Mouse (Mus musculus): ENCODE results near the gene Aggf1. TPM values are rescaled to one million over a fixed set of nuclear protein-coding genes. Genes with fewer than 3 reads are reported as not detected.

The Aggf1 gene
- polyA plus RNA-seq (2015; fragmentation: Nextera tagmentation; extraction: Ambion mirVana) = 32.4 and 32.5 TPM in 2 replicates

DNA sequence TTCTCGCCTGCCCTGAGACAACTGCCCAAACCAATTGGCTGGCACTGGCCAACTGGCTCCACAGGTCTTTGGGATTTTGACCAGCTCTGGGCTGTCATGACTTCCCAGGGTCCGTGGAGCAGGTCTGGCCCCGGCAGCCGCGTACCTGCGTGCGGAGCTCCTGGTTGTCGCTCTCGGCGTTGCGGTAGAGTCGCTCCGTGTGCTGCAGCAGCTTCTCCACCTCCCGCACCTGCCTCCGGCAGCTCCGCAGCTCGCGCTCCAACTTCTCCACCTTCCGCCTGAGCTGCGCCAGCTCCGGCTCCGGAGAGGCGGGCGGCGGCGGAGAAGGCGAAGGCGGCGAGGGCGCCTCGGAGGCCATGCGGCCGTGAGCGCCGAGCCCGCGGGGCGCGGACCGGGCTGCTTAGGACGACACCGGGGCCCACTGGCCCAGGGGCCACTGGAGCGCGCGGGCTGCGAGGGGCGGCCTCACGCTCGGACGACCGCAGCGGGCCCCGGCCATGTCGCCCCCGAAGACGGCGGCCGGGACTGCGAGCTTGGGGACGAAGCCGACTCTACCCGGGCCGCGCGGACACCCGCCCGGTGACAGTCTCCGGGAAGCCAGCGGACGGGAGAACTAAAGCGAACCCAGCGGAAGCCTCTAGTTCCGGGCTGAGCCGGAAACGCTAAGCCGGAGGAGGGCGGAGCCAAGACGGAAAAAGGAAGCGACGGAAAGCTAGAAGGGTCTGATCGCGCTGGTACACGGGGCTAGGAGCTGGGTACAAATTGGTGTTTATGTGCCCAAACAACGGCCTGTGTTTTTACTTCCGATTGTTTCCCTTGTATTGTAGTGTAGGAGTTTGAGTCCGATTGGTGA lies at the start of gene Aggf1:
Gene Aggf1 (minus strand): TSS at position 652 of the 853 bp plus-strand sequence.
- H3K9ac ChIP-seq (replicated peaks) = peak within 1 kb of the TSS; percentile 86
- H3K27ac ChIP-seq (replicated peaks) = peak within 1 kb of the TSS; percentile 81
- H3K27me3 ChIP-seq (replicated peaks) = no peaks in the 10 kb centered on the region
- H3K4me3 ChIP-seq (replicated peaks) = peak within 1 kb of the TSS; percentile 71
- H3K36me3 ChIP-seq = peaks cover 12% of the 10 kb centered on the region
- H3K9me3 ChIP-seq (replicated peaks) = no peaks in the 10 kb centered on the region
- peak within 1 kb of the TSS; percentile 92 for H3K4me2 ChIP-seq
- ATAC-seq (ENCODE audit: low FRiP score) = peak; percentile 98
- H3K4me1 ChIP-seq = peaks cover 23% of the 10 kb centered on the region
- under 1% methylated on average over 86 of the region's 86 CpGs for WGBS

DNA sequence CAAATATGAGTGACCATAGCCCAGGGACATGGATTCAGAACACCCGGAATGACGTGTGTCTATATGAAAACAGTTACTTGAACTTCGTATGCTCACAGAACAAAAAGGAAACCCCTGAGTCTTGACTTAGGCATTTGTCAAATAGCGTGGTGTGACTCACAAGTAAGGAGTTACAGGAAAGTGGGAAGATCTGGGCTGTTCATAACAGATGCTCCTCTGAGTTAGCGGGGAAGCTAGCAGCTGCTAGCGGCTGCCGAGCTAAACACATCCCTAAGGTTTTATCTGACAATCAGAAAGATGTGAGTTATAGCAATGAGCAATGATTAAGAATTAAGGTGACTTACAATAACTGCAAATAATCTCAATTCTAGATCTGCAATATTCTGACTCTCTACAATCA lies 49.8 kb upstream of the Aggf1 start:
- H3K27ac ChIP-seq (replicated peaks) = no peak overlapping the region

DNA sequence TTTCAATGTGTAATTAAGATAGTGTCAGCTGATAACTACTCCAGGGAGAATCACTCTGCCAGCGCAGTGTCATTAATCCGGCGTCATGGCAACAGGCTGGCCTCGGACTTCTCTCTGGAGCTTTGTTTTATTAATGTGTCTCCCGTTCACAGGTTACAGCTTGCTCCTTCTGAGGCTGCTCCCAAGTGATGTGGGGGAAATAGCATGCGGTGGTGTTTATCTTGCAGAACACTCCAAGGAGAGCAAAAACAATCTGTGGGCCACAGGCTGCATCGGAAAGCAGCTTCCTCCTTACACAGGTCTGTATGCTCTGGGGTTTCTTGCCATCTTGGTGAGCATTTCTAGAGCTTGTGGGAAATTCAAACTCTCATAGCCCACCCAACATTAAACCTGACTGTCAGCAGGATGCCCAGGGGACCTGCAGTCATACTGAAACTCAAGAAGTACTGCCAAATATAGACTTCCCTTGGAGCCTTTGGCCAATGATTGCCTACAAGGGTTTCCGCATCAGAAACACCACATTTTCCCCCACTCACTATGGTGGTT lies 44.1 kb upstream of the Aggf1 start:
- Histone ChIP-seq H3K9me3 (replicated peaks) (no peaks in the 10 kb centered on the region), H3K4me1 (peaks cover 12% of the 10 kb centered on the region), H3K27me3 (replicated peaks) (no peaks in the 10 kb centered on the region), H3K36me3 (no peaks in the 10 kb centered on the region), H3K4me3 (replicated peaks) (no peak overlapping the region), H3K9ac (replicated peaks) (no peak overlapping the region), H3K4me2 (peak overlapping the region; percentile 39), H3K27ac (replicated peaks) (peak overlapping the region; percentile 60)
- 15% methylated on average over 8 of the region's 8 CpGs for WGBS
- ATAC-seq (ENCODE audit: low FRiP score) = peak; percentile 85

More for the DNA sequence above, 49.8 kb upstream of the Aggf1 start:
- no peaks in the 10 kb centered on the region for H3K36me3 ChIP-seq
- no peak overlapping the region for H3K9ac ChIP-seq (replicated peaks)
- H3K9me3 ChIP-seq (replicated peaks) = no peaks in the 10 kb centered on the region
- H3K4me1 ChIP-seq = peaks cover 6% of the 10 kb centered on the region; the same call in 1 of the 2 replicates
- WGBS = 75% methylated on average over 7 of the region's 7 CpGs
- H3K4me2 ChIP-seq = no peak overlapping the region
- H3K4me3 ChIP-seq (replicated peaks) = no peak overlapping the region
- no peaks in the 10 kb centered on the region for H3K27me3 ChIP-seq (replicated peaks)
- ATAC-seq (ENCODE audit: low FRiP score) = no peak

DNA sequence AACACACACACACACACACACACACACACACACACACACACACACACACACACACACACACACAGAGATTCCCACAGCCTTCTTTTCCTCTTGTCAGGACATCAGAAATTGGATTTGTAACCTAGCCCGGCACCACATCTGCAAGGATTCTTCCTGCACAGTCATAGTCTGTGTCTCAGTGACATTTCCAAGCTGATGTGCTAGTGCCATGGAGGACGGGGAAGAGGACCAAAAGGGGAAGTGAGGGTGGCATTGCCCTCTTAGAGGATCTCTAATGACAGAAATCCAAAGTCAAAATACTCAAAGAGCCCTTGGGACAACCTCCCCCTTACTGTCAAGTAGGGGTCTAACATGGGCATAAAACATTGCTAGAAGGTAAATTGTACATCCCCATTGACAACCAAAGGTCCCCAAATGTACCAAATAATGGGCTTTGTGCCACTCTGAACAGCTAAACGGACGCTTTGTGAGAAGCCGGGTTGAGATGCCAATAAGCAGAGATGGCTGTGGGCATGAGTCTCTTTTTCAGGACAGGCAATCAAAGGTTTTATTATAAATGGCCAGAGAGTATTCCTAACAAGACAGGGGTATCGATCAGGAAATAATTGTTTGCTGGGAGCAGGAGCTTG lies 43.5 kb upstream of the Aggf1 start:
- ATAC-seq (ENCODE audit: low FRiP score) = peak; percentile 45; the same call in 1 of the 2 replicates
- Histone ChIP-seq H3K9me3 (replicated peaks) (no peaks in the 10 kb centered on the region), H3K4me3 (replicated peaks) (no peak overlapping the region), H3K4me2 (peak overlapping the region; percentile 39), H3K27ac (replicated peaks) (peak overlapping the region; percentile 60), H3K4me1 (peaks cover 12% of the 10 kb centered on the region), H3K36me3 (no peaks in the 10 kb centered on the region), H3K27me3 (replicated peaks) (no peaks in the 10 kb centered on the region), H3K9ac (replicated peaks) (no peak overlapping the region)
- WGBS = 32% methylated on average over 6 of the region's 6 CpGs

DNA sequence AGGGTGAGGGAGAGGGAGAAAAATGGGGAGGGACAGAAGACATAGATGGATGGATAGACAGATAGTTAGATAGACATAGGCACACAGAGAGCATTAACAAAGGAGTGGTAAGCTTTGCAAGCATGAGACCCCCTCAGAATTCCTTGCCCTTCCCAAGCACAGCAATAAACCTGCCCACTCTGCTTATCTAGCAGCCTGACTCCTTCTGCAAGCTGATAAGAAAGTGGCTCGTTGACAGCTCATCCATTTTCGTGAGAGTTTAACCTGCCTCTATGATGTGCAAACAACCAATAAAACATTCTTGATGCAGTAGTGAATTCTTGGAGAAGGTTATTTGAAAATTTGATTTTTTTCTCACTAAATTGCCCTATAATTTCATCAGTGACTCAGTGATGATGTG lies 37.1 kb upstream of the Aggf1 start:
- 58% methylated on average over 2 of the region's 2 CpGs for WGBS
- H3K27me3 ChIP-seq (replicated peaks) = no peaks in the 10 kb centered on the region
- H3K9ac ChIP-seq (replicated peaks) = no peak overlapping the region
- H3K36me3 ChIP-seq = no peaks in the 10 kb centered on the region
- no peak for ATAC-seq (ENCODE audit: low FRiP score)
- H3K4me3 ChIP-seq (replicated peaks) = no peak overlapping the region
- H3K4me2 ChIP-seq = no peak overlapping the region
- no peaks in the 10 kb centered on the region for H3K9me3 ChIP-seq (replicated peaks)
- no peak overlapping the region for H3K27ac ChIP-seq (replicated peaks)
- H3K4me1 ChIP-seq = no peaks in the 10 kb centered on the region

DNA sequence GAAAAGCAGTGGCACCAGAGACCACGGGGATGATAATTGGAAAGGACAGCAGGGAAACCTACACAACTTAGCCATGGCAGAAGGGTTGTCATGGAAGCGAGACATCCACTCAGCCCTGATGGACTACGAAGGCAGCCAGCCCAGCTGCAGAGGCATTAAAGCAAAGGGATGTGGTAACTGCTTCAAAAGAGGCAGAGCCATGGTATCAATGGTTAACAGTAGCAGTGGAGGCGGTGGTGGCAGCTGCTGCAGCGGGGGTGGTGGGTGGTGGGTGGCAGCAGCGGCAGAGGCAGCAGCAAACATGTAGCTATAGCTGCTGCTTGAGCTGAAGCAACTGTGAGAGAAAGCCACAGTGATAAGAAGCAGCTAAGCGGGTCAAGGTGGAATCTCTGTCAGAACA lies 18.1 kb upstream of the Aggf1 start:
- no peaks in the 10 kb centered on the region for H3K36me3 ChIP-seq
- H3K4me1 ChIP-seq = peaks cover 5% of the 10 kb centered on the region
- no peak for ATAC-seq (ENCODE audit: low FRiP score)
- H3K27ac ChIP-seq (replicated peaks) = no peak overlapping the region
- H3K9ac ChIP-seq (replicated peaks) = no peak overlapping the region
- 0 out of 2 replicates have a peak, but pooled peaks cover 9% of the 10 kb centered on the region for H3K9me3 ChIP-seq (replicated peaks)
- no peaks in the 10 kb centered on the region for H3K27me3 ChIP-seq (replicated peaks)
- no peak overlapping the region for H3K4me3 ChIP-seq (replicated peaks)
- WGBS = 82% methylated on average over 7 of the region's 7 CpGs
- H3K4me2 ChIP-seq = no peak overlapping the region

DNA sequence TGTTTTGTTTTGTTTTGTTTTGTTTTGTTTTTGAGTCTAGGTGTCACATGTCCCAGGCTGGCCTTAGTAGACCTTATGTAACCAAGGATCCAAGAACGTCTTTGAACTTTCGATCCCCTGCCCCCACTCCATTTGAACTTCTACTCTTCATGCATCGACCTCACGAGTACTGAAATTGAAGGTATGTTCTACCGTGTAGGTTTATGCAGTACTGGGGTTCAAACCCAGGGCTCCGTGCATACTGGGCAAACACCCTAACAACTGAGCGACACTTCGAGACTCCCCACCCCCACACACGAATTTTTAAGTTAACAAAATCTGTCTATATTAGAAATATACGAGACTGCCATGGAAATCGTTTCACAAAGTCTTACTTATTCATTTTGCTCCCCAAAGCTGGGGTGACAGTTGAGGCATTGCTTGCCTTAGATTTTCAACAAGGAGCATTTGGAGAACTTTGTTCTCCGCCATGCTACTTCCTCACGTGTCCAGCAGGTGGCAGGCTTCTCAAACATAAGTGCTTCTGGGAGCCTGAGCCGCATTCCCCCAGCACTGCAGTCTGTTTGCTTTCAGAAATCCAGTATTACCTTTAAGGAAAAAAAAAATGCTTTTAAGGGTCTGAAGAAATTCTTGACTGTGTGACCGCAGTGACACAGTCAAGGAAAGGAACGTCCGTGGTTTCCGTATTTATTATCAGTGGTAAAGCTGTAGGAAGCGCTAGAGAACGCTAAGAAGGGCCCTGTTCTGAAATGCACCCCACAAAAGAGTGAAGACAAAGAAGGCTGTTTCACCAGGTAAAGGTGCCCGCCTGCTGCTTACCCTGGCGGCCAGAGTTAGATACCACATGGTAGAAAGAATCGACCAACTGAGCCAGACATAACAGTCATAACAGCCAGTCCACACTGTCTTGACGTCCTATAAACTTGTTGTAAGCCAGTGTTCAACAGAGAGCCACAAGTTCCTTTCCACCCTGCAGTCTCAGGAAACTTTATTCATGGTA lies 15.0 kb upstream of the Aggf1 start:
- WGBS = 32% methylated on average over 24 of the region's 24 CpGs

DNA sequence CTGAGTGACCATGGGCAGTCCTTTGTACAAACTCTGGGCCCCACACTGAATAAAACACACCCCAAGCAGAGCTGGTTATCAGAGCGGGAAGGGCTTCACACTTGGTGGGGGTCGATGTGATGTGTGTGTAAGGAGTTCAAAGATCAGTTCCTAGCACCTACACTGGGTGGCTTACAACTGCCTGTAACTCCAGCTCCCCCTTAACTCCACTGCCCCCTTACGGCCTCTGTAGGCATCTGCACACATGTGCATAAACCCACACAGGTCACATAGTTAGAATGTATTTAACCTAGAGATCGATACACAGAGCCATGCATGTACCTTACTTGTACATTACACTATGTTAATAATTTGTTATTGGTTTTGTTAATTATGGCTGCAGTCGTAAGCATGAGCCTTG lies 13.1 kb upstream of the Aggf1 start:
- ATAC-seq (ENCODE audit: low FRiP score) = no peak
- 83% methylated on average over 5 of the region's 5 CpGs for WGBS
- no peaks in the 10 kb centered on the region for H3K9me3 ChIP-seq (replicated peaks)
- H3K4me1 ChIP-seq = peaks cover 5% of the 10 kb centered on the region
- H3K27me3 ChIP-seq (replicated peaks) = no peaks in the 10 kb centered on the region
- no peak overlapping the region for H3K9ac ChIP-seq (replicated peaks)
- no peaks in the 10 kb centered on the region for H3K36me3 ChIP-seq
- H3K27ac ChIP-seq (replicated peaks) = no peak overlapping the region
- no peak overlapping the region for H3K4me3 ChIP-seq (replicated peaks)
- no peak overlapping the region for H3K4me2 ChIP-seq

More for the DNA sequence above, 15.0 kb upstream of the Aggf1 start:
- Histone ChIP-seq H3K36me3 (no peaks in the 10 kb centered on the region), H3K27ac (replicated peaks) (0 out of 2 replicates have a peak overlapping the region, but pooled peaks have one; percentile 9), H3K4me1 (peaks cover 5% of the 10 kb centered on the region), H3K27me3 (replicated peaks) (no peaks in the 10 kb centered on the region), H3K4me2 (peak overlapping the region; percentile 40), H3K9ac (replicated peaks) (no peak overlapping the region; the same call in 1 of the 2 replicates), H3K4me3 (replicated peaks) (no peak overlapping the region), H3K9me3 (replicated peaks) (no peaks in the 10 kb centered on the region)
- ATAC-seq (ENCODE audit: low FRiP score) = peak; percentile 70

DNA sequence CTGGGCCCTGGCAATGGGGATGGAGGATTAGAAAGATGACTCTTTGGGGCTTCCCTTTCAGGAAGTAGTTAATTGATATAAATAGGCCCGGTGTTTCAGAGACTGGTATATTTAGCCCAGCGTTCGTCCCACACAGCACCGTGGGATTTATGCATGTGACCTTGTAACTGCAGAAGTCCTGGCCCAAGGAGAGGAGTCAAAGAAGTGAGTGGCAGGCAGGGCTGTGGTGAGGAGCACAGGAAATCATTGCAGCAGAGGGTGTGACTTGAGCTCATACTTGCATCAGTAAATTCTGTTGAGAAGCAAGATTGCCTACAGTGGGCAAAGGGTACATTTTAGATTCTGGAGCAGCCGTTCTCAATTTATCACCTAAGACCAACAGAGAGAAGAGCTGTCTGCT lies 7.3 kb upstream of the Aggf1 start:
- no peak overlapping the region for H3K9ac ChIP-seq (replicated peaks)
- H3K36me3 ChIP-seq = no peaks in the 10 kb centered on the region
- no peaks in the 10 kb centered on the region for H3K27me3 ChIP-seq (replicated peaks)
- no peaks in the 10 kb centered on the region for H3K9me3 ChIP-seq (replicated peaks)
- H3K4me1 ChIP-seq = no peaks in the 10 kb centered on the region
- H3K4me3 ChIP-seq (replicated peaks) = no peak overlapping the region
- no peak for ATAC-seq (ENCODE audit: low FRiP score)
- WGBS = 82% methylated on average over 5 of the region's 5 CpGs
- H3K4me2 ChIP-seq = no peak overlapping the region
- no peak overlapping the region for H3K27ac ChIP-seq (replicated peaks)

DNA sequence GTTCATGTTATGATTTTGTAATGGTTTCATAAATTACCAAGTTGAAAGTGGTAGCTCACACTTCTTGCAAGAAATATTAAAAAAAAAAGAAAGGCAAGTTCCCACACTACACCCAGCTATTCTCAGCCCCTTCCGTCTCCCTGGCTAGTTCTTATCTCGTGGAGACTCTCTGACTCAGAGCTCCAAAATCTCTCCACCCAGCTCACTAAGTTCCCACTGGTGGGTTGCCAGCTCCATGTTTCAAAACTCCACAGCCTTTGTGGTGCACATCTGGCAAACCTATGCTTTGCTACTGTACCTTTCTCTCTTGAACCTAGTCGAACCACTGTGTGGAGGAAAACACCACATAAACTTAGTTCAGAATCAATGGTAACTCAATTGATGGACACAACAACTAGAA lies 3.5 kb upstream of the Aggf1 start:
- no peaks in the 10 kb centered on the region for H3K9me3 ChIP-seq (replicated peaks)
- H3K4me2 ChIP-seq = no peak overlapping the region
- no peaks in the 10 kb centered on the region for H3K27me3 ChIP-seq (replicated peaks)
- H3K27ac ChIP-seq (replicated peaks) = no peak overlapping the region
- no peaks in the 10 kb centered on the region for H3K36me3 ChIP-seq
- ATAC-seq (ENCODE audit: low FRiP score) = no peak
- 84% methylated on average over 3 of the region's 3 CpGs for WGBS
- no peak overlapping the region for H3K9ac ChIP-seq (replicated peaks)
- peaks cover 10% of the 10 kb centered on the region for H3K4me1 ChIP-seq
- no peak overlapping the region for H3K4me3 ChIP-seq (replicated peaks)

All from neural tube, embryonic 15.5 days (tissue).